Comparison of ENCODE assay signal across 20 mouse cellular contexts in the genomic region with DNA sequence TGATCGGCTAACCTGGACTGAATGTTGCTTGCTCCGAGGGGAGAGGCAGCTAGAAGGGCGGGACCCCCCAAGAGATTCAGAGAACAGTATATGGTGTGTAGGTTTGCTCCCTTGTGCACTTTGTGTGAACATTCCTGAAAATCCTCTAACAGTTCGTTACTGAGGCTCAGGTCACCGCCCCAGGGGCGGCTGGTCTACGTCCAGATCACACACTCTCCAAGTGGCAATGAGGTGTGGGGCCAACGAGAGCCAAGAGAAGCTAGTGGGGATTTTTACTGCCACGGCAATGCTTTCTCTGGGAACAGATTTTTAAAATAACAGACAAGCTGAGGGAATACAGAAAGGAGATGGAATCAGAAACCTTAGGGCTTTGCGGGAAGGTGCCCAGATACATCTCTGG. TPM values are rescaled to one million over a fixed set of nuclear protein-coding genes. Genes with fewer than 3 reads are reported as not detected.
DNase-seq lines count a peak whose midpoint lies in the region; ATAC-seq and TF ChIP-seq lines count a peak whose summit lies in the region.
"Had no signal": no experiment of that assay in that cellular context is flagged by ENCODE, and none has a peak within 500 bp of the region (broad histone marks: within the 10 kb centered on the region; RNA-seq: fewer than 3 reads in every experiment).

No protein-coding gene starts in this region.

- H3K4me2 ChIP-seq in limb, embryonic 14.5 days (replicated peaks; ENCODE audit: low read depth, low read length, severe bottlenecking) = no peak overlapping the region
- H3K4me2 ChIP-seq: heart, embryonic 15.5 days; hindbrain, embryonic 14.5 days; intestine, embryonic 15.5 days; liver, embryonic 12.5 days had no signal

- ATAC-seq in limb, embryonic 14.5 days (ENCODE audit: low FRiP score, low read depth) = no peak
- ATAC-seq: CD4-positive, CD25-positive, alpha-beta regulatory T cell, adult 4 months; intestine, embryonic 15.5 days; liver, embryonic 12.5 days had no signal

- TF ChIP-seq CTCF in kidney, adult 2 months (conservative IDR thresholded peaks at IDR 0.05; ENCODE audit: insufficient read depth, insufficient read length, low read depth, low read length) = no peak

- no peaks in the 10 kb centered on the region for H3K36me3 ChIP-seq in kidney, adult 2 months (ENCODE audit: control insufficient read depth, insufficient read depth, low read length)
- H3K36me3 ChIP-seq in limb, embryonic 14.5 days (ENCODE audit: control insufficient read depth, insufficient read depth, low read length) = peaks cover 26% of the 10 kb centered on the region
- H3K36me3 ChIP-seq: heart, embryonic 15.5 days; intestine, embryonic 15.5 days; liver, embryonic 12.5 days; midbrain, embryonic 10.5 days had no signal

- H3K4me3 ChIP-seq in kidney, adult 2 months (ENCODE audit: insufficient read depth, low read depth, low read length) = no peak overlapping the region
- no peak overlapping the region for H3K4me3 ChIP-seq in limb, embryonic 14.5 days (replicated peaks; ENCODE audit: low read length)
- H3K4me3 ChIP-seq: heart, embryonic 15.5 days; intestine, embryonic 15.5 days; liver, embryonic 12.5 days; midbrain, embryonic 10.5 days had no signal

- peaks cover 3% of the 10 kb centered on the region; the same call in 1 of the 2 replicates for H3K4me1 ChIP-seq in kidney, adult 2 months (ENCODE audit: control insufficient read depth, insufficient read depth, low read length)
- H3K4me1 ChIP-seq in limb, embryonic 14.5 days (ENCODE audit: control insufficient read depth, insufficient read depth, low read length) = peaks cover 13% of the 10 kb centered on the region
- H3K4me1 ChIP-seq: liver, embryonic 12.5 days had no signal

- TF ChIP-seq POLR2A in kidney, adult 2 months (IDR thresholded peaks at IDR 0.05; ENCODE audit: low read depth, low read length) = no peak
- no peak for TF ChIP-seq POLR2A in limb, embryonic 14.5 days (IDR thresholded peaks at IDR 0.05; ENCODE audit: borderline replicate concordance, extremely low read depth, insufficient read depth, insufficient read length)

- WGBS in kidney, adult 2 months = 46% methylated on average over 10 of the region's 10 CpGs
- 33% methylated on average over 10 of the region's 10 CpGs for WGBS in limb, embryonic 14.5 days

- 0 out of 2 replicates have a peak overlapping the region, but pooled peaks have one; percentile 18 for H3K27ac ChIP-seq in kidney, adult 2 months (ENCODE audit: insufficient read depth, low read depth, low read length)
- no peak overlapping the region; the same call in 1 of the 2 replicates for H3K27ac ChIP-seq in limb, embryonic 14.5 days (replicated peaks; ENCODE audit: low read depth, low read length)
- H3K27ac ChIP-seq: heart, embryonic 15.5 days; hindbrain, embryonic 14.5 days; intestine, embryonic 15.5 days; liver, embryonic 12.5 days; midbrain, embryonic 10.5 days had no signal

- H3K27me3 ChIP-seq in kidney, adult 2 months (replicated peaks; ENCODE audit: control insufficient read depth, insufficient read depth, low read length) = no peaks in the 10 kb centered on the region
- no peaks in the 10 kb centered on the region for H3K27me3 ChIP-seq in limb, embryonic 14.5 days (ENCODE audit: control insufficient read depth, insufficient read depth, low read length)
- H3K27me3 ChIP-seq: heart, embryonic 15.5 days; intestine, embryonic 15.5 days; liver, embryonic 12.5 days had no signal

- H3K9ac ChIP-seq in limb, embryonic 14.5 days (ENCODE audit: low read depth, low read length, severe bottlenecking) = no peak overlapping the region
- H3K9ac ChIP-seq: heart, embryonic 15.5 days; hindbrain, embryonic 14.5 days; intestine, embryonic 15.5 days; liver, embryonic 12.5 days had no signal

- intact Hi-C loops in left cerebral cortex, postnatal 4 days (cut with DNase I) = no loop called here

- no peaks in the 10 kb centered on the region for H3K9me3 ChIP-seq in limb, embryonic 14.5 days (ENCODE audit: control insufficient read depth, low read length)
- H3K9me3 ChIP-seq: heart, embryonic 15.5 days; intestine, embryonic 15.5 days; liver, embryonic 12.5 days; midbrain, embryonic 10.5 days had no signal

- DNase-seq in kidney, adult 2 months = peak; percentile 51
- no peak for DNase-seq in kidney, postnatal 10 days
- DNase-seq in lung, postnatal 10 days = peak; percentile 47
- no peak for DNase-seq in lung, postnatal 25 days (ENCODE audit: low spot score)
- DNase-seq in kidney, postnatal 25 days = peak; percentile 32 to 64
- peak; percentile 21 for DNase-seq in limb, embryonic 14.5 days (ENCODE audit: low spot score)
- DNase-seq in cerebellum, adult 11-12 months = no peak
- no peak for DNase-seq in left cerebral cortex, postnatal 4 days
- DNase-seq: adrenal gland, postnatal 25 days; cerebellum, adult 9-10 months; heart, postnatal 4 days; lung, adult 18-20 months; thymus, adult 18-20 months; thymus, postnatal 36 days had no signal

RNA-seq across cellular contexts. Expression of gene Col26a1, which starts 8.7 kb away (rescaled TPM):
- 5.6 and 8.5 TPM in 2 replicates for polyA plus RNA-seq in kidney, adult 2 months (2012; rRNA removed)
- 219 and 265 TPM in 2 replicates for polyA plus RNA-seq in limb, embryonic 14.5 days (2012; rRNA removed)
- polyA plus RNA-seq in limb, embryonic 14.5 days (2014; fragmentation: Nextera tagmentation; extraction: Ambion mirVana) = 85.5 and 109 TPM in 2 replicates
- total RNA-seq in left cerebral cortex, postnatal 4 days (2021) = 10 to 100 TPM; 28.0 to 28.6 TPM

RNA-seq across cellular contexts. Expression of gene Ift22, which starts 33.7 kb away (rescaled TPM):
- polyA plus RNA-seq in kidney, adult 2 months (2012; rRNA removed) = 23.3 and 26.5 TPM in 2 replicates
- polyA plus RNA-seq in limb, embryonic 14.5 days (2012; rRNA removed) = 23.4 and 28.8 TPM in 2 replicates
- 56.6 and 58.9 TPM in 2 replicates for polyA plus RNA-seq in limb, embryonic 14.5 days (2014; fragmentation: Nextera tagmentation; extraction: Ambion mirVana)
- total RNA-seq in left cerebral cortex, postnatal 4 days (2021) = 10 to 100 TPM; 51.2 to 56.2 TPM

Comparison
In these comparisons a context has a peak if more than half of its experiments do, and no peak if none do; other contexts are left out.
1. DNase-seq: peak in kidney, adult 2 months (single experiment), lung, postnatal 10 days (single experiment), kidney, postnatal 25 days (2 of 2) and limb, embryonic 14.5 days (single experiment); none in kidney, postnatal 10 days (single experiment), lung, postnatal 25 days (single experiment), cerebellum, adult 11-12 months (single experiment) and left cerebral cortex, postnatal 4 days (single experiment).